Mouse (Mus musculus): Measurements from ENCODE around the gene Abi1. TPM values are rescaled to one million over a fixed set of nuclear protein-coding genes. Genes with fewer than 3 reads are reported as not detected.

Abi1 gene
- polyA plus RNA-seq (2012; rRNA removed; ENCODE audit: low replicate concordance), result 83.1 and 115 TPM in 2 replicates

GRCm38 (mm10) chr2:23040001-23040646 is at the start of gene Abi1:
Gene Abi1, minus strand, starts transcription at chr2:23040241.

GRCm38 (mm10) chr2:23067552-23068369 is 27.7 kb upstream of the Abi1 start, which contains the start of gene Acbd5:
Gene Acbd5, plus strand, starts transcription at chr2:23068167.

GRCm38 (mm10) chr2:22895282-22896273 is 144.5 kb downstream of the Abi1 start, which contains the start of gene Pdss1:
Gene Pdss1, plus strand, starts transcription at chr2:22895522.

Other genes starting within 250 kb of the Abi1 start
- 3.8 and 9.1 TPM in 2 replicates for gene Pdss1, start 144.7 kb downstream of the Abi1 start, polyA plus RNA-seq (2012; rRNA removed; ENCODE audit: low replicate concordance)
- gene Acbd5, start 27.9 kb upstream of the Abi1 start, polyA plus RNA-seq (2012; rRNA removed; ENCODE audit: low replicate concordance), result 10.0 and 13.8 TPM in 2 replicates
- gene Mastl, start 115.8 kb upstream of the Abi1 start, polyA plus RNA-seq (2012; rRNA removed; ENCODE audit: low replicate concordance), result 0.26 and 1.6 TPM in 2 replicates
- 7.7 and 8.2 TPM in 2 replicates for gene Yme1l1, start 116.1 kb upstream of the Abi1 start, polyA plus RNA-seq (2012; rRNA removed; ENCODE audit: low replicate concordance)
- gene 4931423N10Rik, start 167.2 kb upstream of the Abi1 start, polyA plus RNA-seq (2012; rRNA removed; ENCODE audit: low replicate concordance), result not detected in 2 replicates